Mouse (Mus musculus) thymus, adult 18-20 months (tissue): ENCODE results near the gene Slc33a1.

Experiments
- DNase-seq, 2 experiments: peaks; one replicate each; pipeline ENCODE4 v3.0.0; 2022; ENCODE audit warnings: mixed read lengths in 2 of 2

Slc33a1 gene

GRCm38 (mm10) chr3:63896303-63896702, 68.3 kb downstream of the Slc33a1 start:
- DNase-seq, result no peak

GRCm38 (mm10) chr3:63895786-63896185, 68.8 kb downstream of the Slc33a1 start:
- DNase-seq, result no peak

GRCm38 (mm10) chr3:63893677-63894076, 70.9 kb downstream of the Slc33a1 start:
- no peak for DNase-seq

GRCm38 (mm10) chr3:63892154-63892553, 72.4 kb downstream of the Slc33a1 start:
- no peak for DNase-seq
